Mouse (Mus musculus): ENCODE results near the gene Tmem17. TPM values are rescaled to one million over a fixed set of nuclear protein-coding genes. Genes with fewer than 3 reads are reported as not detected.

The Tmem17 gene
- polyA plus RNA-seq, 3 experiments from 2014 or later: 0.93 to 1.5 (median 0.98) TPM

Other genes with a start within 250 kb of the Tmem17 start
- 1 to 10 TPM in 2 of 3 experiments, under 1 TPM in 1; 0.94 to 2.3 (median 1.7) TPM for gene Ehbp1, start 169.8 kb upstream of the Tmem17 start, polyA plus RNA-seq (2017; shearing (Covaris generic))